Mouse (Mus musculus): Measurements from ENCODE around the gene Dnaja2.

DNA sequence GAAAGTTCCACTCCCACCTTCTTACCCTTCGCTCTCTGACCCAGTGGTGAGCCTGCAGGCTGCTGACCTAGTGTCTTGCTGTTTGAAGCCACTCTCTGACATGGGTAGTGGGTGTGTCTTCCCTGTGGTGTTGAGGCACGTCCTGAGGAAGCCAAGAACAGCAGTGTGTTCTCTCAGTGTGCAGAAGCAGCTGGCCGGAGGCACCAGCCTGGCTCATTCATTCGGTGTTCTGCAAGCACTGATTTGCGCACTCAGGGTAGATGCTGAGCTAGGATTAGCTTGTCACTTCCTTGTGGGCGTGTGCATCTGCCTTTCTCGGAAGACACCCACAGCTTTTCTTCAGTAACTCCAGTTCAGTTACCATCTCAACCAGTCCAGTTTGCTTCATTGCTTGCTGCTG is 39.8 kb downstream of the Dnaja2 start:
- TF ChIP-seq POLR2A (IDR thresholded peaks at IDR 0.05; ENCODE audit: borderline replicate concordance, extremely low read depth, insufficient read depth, insufficient read length, poor library complexity, severe bottlenecking) (no peak), CTCF (IDR thresholded peaks at IDR 0.05; ENCODE audit: borderline replicate concordance, extremely low read depth, insufficient read depth, insufficient read length) (no peak)

Measured in brain, embryonic 14.5 days (tissue).